ENCODE assay signal across 10 mouse cellular contexts in genomic region chr15:83057533-83057932, GRCm38 (mm10). TPM values are rescaled to one million over a fixed set of nuclear protein-coding genes. Genes with fewer than 3 reads are reported as not detected.
DNase-seq lines count a peak whose midpoint lies in the region; ATAC-seq lines count a peak whose summit lies in the region.
"Had no signal": no experiment of that assay in that cellular context is flagged by ENCODE, and none has a peak within 500 bp of the region (broad histone marks: within the 10 kb centered on the region; RNA-seq: fewer than 3 reads in every experiment).

No protein-coding gene starts in this region.

- peak overlapping the region; percentile 75; the same call in 1 of the 2 replicates for H3K4me2 ChIP-seq in heart, embryonic 12.5 days
- H3K4me2 ChIP-seq in neural tube, embryonic 11.5 days (ENCODE audit: low read depth) = no peak overlapping the region
- peak overlapping the region; percentile 76; the same call in 1 of the 2 replicates for H3K4me2 ChIP-seq in hindbrain, embryonic 15.5 days

- peak overlapping the region; percentile 92 for H3K27ac ChIP-seq in heart, embryonic 12.5 days (ENCODE audit: poor library complexity, severe bottlenecking)
- H3K27ac ChIP-seq in neural tube, embryonic 11.5 days (ENCODE audit: low read depth, low read length) = 0 out of 2 replicates have a peak overlapping the region, but pooled peaks have one; percentile 77
- peak overlapping the region; percentile 90 for H3K27ac ChIP-seq in hindbrain, embryonic 15.5 days (replicated peaks)
- H3K27ac ChIP-seq: embryonic facial prominence, embryonic 15.5 days had no signal

- H3K4me3 ChIP-seq in heart, embryonic 12.5 days = 0 out of 2 replicates have a peak overlapping the region, but pooled peaks have one; percentile 42
- H3K4me3 ChIP-seq in neural tube, embryonic 11.5 days (ENCODE audit: low read depth, low read length) = no peak overlapping the region
- no peak overlapping the region for H3K4me3 ChIP-seq in hindbrain, embryonic 15.5 days

- no peaks in the 10 kb centered on the region for H3K36me3 ChIP-seq in heart, embryonic 12.5 days
- H3K36me3 ChIP-seq in neural tube, embryonic 11.5 days (ENCODE audit: control insufficient read depth, insufficient read depth, low read length) = no peaks in the 10 kb centered on the region
- no peaks in the 10 kb centered on the region for H3K36me3 ChIP-seq in hindbrain, embryonic 15.5 days
- H3K36me3 ChIP-seq: embryonic facial prominence, embryonic 15.5 days had no signal

- H3K27me3 ChIP-seq in heart, embryonic 12.5 days (replicated peaks) = 0 out of 2 replicates have a peak, but pooled peaks cover 3% of the 10 kb centered on the region
- H3K27me3 ChIP-seq in neural tube, embryonic 11.5 days (ENCODE audit: control insufficient read depth, insufficient read depth, low read length) = no peaks in the 10 kb centered on the region
- H3K27me3 ChIP-seq in hindbrain, embryonic 15.5 days = no peaks in the 10 kb centered on the region
- H3K27me3 ChIP-seq: embryonic facial prominence, embryonic 15.5 days had no signal

- intact Hi-C loops in heart, postnatal 14 days (cut with DNase I) = no loop called here
- intact Hi-C loops in gastrocnemius, postnatal 14 days (cut with DNase I; ENCODE audit: low total_unique reads) = no loop called here

- no peak for DNase-seq in heart, postnatal 14 days
- no peak for DNase-seq in neural tube, embryonic 11.5 days (ENCODE audit: low spot score)
- no peak for DNase-seq in neural tube, embryonic 10.5 days (ENCODE audit: extremely low spot score, low spot score)
- peak; percentile 80 for DNase-seq in testis, postnatal 10 days (ENCODE audit: low spot score)
- no peak for DNase-seq in urinary bladder, postnatal 25 days (ENCODE audit: low spot score)
- DNase-seq in gastrocnemius, postnatal 14 days = no peak
- DNase-seq: cerebellum, adult 8-10 months had no signal

- no peaks in the 10 kb centered on the region for H3K9me3 ChIP-seq in heart, embryonic 12.5 days (replicated peaks)
- H3K9me3 ChIP-seq in neural tube, embryonic 11.5 days (ENCODE audit: control insufficient read depth, low read length) = no peaks in the 10 kb centered on the region
- H3K9me3 ChIP-seq in hindbrain, embryonic 15.5 days = no peaks in the 10 kb centered on the region
- H3K9me3 ChIP-seq: embryonic facial prominence, embryonic 15.5 days had no signal

- no peak overlapping the region for H3K9ac ChIP-seq in heart, embryonic 12.5 days
- no peak overlapping the region for H3K9ac ChIP-seq in neural tube, embryonic 11.5 days (ENCODE audit: low read length)
- H3K9ac ChIP-seq in hindbrain, embryonic 15.5 days = no peak overlapping the region
- H3K9ac ChIP-seq: embryonic facial prominence, embryonic 15.5 days had no signal

- ATAC-seq in heart, embryonic 12.5 days (ENCODE audit: insufficient number of reproducible peaks, low FRiP score) = no peak
- ATAC-seq in neural tube, embryonic 11.5 days (ENCODE audit: insufficient read depth, low FRiP score, low TSS enrichment) = no peak
- no peak for ATAC-seq in hindbrain, embryonic 15.5 days (ENCODE audit: low FRiP score, low read depth)

- H3K4me1 ChIP-seq in heart, embryonic 12.5 days (replicated peaks) = peaks cover 49% of the 10 kb centered on the region
- H3K4me1 ChIP-seq in neural tube, embryonic 11.5 days (ENCODE audit: control insufficient read depth, insufficient read depth, low read length) = peaks cover 11% of the 10 kb centered on the region
- H3K4me1 ChIP-seq in hindbrain, embryonic 15.5 days (replicated peaks) = peaks cover 49% of the 10 kb centered on the region

- 58% methylated on average over 8 of the region's 8 CpGs for WGBS in heart, embryonic 12.5 days
- WGBS in neural tube, embryonic 11.5 days = 66% methylated on average over 8 of the region's 8 CpGs
- WGBS in hindbrain, embryonic 15.5 days = 66% methylated on average over 8 of the region's 8 CpGs

RNA-seq across cellular contexts. Expression of gene Nfam1, which starts 24.4 kb away (rescaled TPM):
- polyA plus RNA-seq in heart, embryonic 12.5 days (2016; fragmentation: Nextera tagmentation; extraction: Ambion mirVana) = 1.7 and 1.9 TPM in 2 replicates
- 1 to 10 TPM; 2.2 to 2.4 TPM for total RNA-seq in heart, postnatal 14 days (2021)
- 3.0 and 3.7 TPM in 2 replicates for polyA plus RNA-seq in neural tube, embryonic 11.5 days (2014; fragmentation: Nextera tagmentation; extraction: Ambion mirVana)
- 2.1 and 2.7 TPM in 2 replicates for polyA plus RNA-seq in hindbrain, embryonic 15.5 days (2015; fragmentation: Nextera tagmentation; extraction: Ambion mirVana)
- total RNA-seq in gastrocnemius, postnatal 14 days (2021) = 1 to 10 TPM; 1.0 to 1.4 TPM

RNA-seq across cellular contexts. Expression of gene Serhl, which starts 31.8 kb away (rescaled TPM):
- polyA plus RNA-seq in heart, embryonic 12.5 days (2016; fragmentation: Nextera tagmentation; extraction: Ambion mirVana) = 58.9 and 68.8 TPM in 2 replicates
- 10 to 100 TPM; 48.1 to 49.4 TPM for total RNA-seq in heart, postnatal 14 days (2021)
- polyA plus RNA-seq in neural tube, embryonic 11.5 days (2014; fragmentation: Nextera tagmentation; extraction: Ambion mirVana) = 40.3 and 45.1 TPM in 2 replicates
- 29.7 and 31.0 TPM in 2 replicates for polyA plus RNA-seq in hindbrain, embryonic 15.5 days (2015; fragmentation: Nextera tagmentation; extraction: Ambion mirVana)
- 10 to 100 TPM; 31.9 to 32.5 TPM for total RNA-seq in gastrocnemius, postnatal 14 days (2021)
